Mouse (Mus musculus) embryonic facial prominence, embryonic 11.5 days (tissue): ENCODE measurements around the gene Cdca5. TPM values are rescaled to one million over a fixed set of nuclear protein-coding genes. Genes with fewer than 3 reads are reported as not detected.

Source experiments
- ATAC-seq: fragments of 200-750 bp; cut with Nextera tagmentation; replicated peaks from 2 replicates; pipeline ENCODE4 v1.8.0; 2017; ENCODE audit warnings: low read depth; ENCODE audit not compliant: insufficient number of reproducible peaks, low FRiP score, low TSS enrichment
- DNase-seq: peaks from one replicate; pipeline ENCODE4 v3.0.0-alpha.2; 2015; ENCODE audit warnings: low spot score
- H3K27ac ChIP-seq: fragments of 300-500 bp; sonication (generic); replicated peaks from 2 replicates; pipeline ENCODE4 v1.5.1; 2014; ENCODE audit warnings: mild to moderate bottlenecking, low read depth, low read length, control low read depth
- H3K27me3 ChIP-seq: fragments of 300-500 bp; sonication (generic); 2 replicates; pipeline ENCODE4 v1.6.1; 2014; ENCODE audit warnings: mild to moderate bottlenecking, low read length, moderate library complexity, mixed read lengths; ENCODE audit not compliant: control insufficient read depth, insufficient read depth
- H3K36me3 ChIP-seq: fragments of 300-500 bp; sonication (generic); replicated peaks from 2 replicates; pipeline ENCODE4 v1.6.1; 2014; ENCODE audit warnings: low read depth, mild to moderate bottlenecking, low read length, moderate library complexity, mixed read lengths; ENCODE audit not compliant: control insufficient read depth, insufficient read depth
- H3K4me1 ChIP-seq: fragments of 300-500 bp; sonication (generic); 2 replicates; pipeline ENCODE4 v1.6.1; 2014; ENCODE audit warnings: low read length, mixed read lengths; ENCODE audit not compliant: control insufficient read depth, insufficient read depth
- H3K4me2 ChIP-seq: fragments of 300-500 bp; sonication (generic); 2 replicates; pipeline ENCODE4 v1.6.1; 2014; ENCODE audit warnings: low read depth, mild to moderate bottlenecking, control low read depth, low read length, moderate library complexity
- H3K4me3 ChIP-seq: fragments of 300-500 bp; sonication (generic); 2 replicates; pipeline ENCODE4 v1.5.1; 2014; ENCODE audit warnings: low read depth, low read length, control low read depth
- H3K9ac ChIP-seq: fragments of 300-500 bp; sonication (generic); replicated peaks from 2 replicates; pipeline ENCODE4 v1.6.1; 2014; ENCODE audit warnings: mild to moderate bottlenecking, control low read depth, low read length
- H3K9me3 ChIP-seq: fragments of 300-500 bp; sonication (generic); replicated peaks from 2 replicates; pipeline ENCODE4 v1.6.1; 2016; ENCODE audit warnings: mild to moderate bottlenecking, low read length, inconsistent platforms, mixed read lengths; ENCODE audit not compliant: control insufficient read depth
- WGBS: fragments of 180-500 bp; shearing (Covaris S2); extraction: QIAGEN DNeasy Blood & Tissue Kit; methylation state at CpG from one replicate; pipeline ENCODE4 v1.1.7; 2014; 5-methylcytosine and 5-hydroxymethylcytosine counted together
- polyA plus RNA-seq: library from polyadenylated mRNA; unstranded; fragments of >200 nt; fragmentation: Nextera tagmentation; extraction: Ambion mirVana; gene quantifications from 2 replicates; pipeline ENCODE4 v1.2.1, GENCODE M21; 2014

Cdca5 gene
- polyA plus RNA-seq, 1 experiment from 2014 or later: 65.2 TPM

DNA sequence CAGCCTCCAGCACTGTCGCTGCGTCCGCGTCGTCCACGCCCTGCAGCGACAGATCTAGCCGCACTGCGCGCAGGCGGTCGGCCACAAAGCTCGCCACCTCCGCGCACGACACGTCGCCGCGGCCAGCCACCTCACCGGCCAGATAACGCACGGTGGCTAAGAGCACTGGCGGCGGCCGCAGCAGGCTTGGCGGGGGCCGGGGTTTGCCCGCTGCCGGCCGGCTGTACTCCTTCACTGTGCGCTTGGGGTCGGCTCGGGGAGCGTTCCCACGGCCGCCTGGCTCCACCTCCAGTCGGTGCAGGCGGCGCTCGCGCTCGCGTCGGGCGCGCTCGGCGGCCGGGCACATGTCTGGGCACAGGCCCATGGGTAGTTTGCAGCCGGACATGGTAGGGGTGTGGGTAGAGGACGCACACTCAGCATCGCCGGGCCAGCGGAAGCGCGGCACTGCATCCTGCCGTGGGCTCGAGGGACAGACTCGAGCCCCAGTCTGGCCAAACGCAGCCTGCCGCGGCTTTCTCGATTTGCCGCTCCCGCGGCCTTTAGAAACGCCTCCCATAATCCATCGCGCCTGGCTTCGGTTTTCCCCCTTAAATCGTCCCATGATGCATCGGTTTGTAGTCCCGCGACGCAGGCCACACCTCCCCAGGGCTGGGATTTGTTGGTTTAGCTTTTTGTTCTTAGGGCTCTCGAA lies 33.3 kb downstream of the Cdca5 start, which contains the start of gene Sac3d1:
Gene Sac3d1 (minus strand): TSS at position 665 of the 691 bp plus-strand sequence.
- ATAC-seq: peak; percentile 76
- peak within 1 kb of the TSS; percentile 87 for H3K4me3 ChIP-seq
- no peaks in the 10 kb centered on the region for H3K4me1 ChIP-seq
- no peaks in the 10 kb centered on the region for H3K27me3 ChIP-seq
- peaks cover 12% of the 10 kb centered on the region for H3K36me3 ChIP-seq
- H3K4me2 ChIP-seq: peak within 1 kb of the TSS; percentile 86
- H3K27ac ChIP-seq: peak within 1 kb of the TSS; percentile 94
- WGBS: under 1% methylated on average over 77 of the region's 77 CpGs
- H3K9me3 ChIP-seq: no peaks in the 10 kb centered on the region
- DNase-seq: peak; percentile 97
- H3K9ac ChIP-seq: peak within 1 kb of the TSS; percentile 93

DNA sequence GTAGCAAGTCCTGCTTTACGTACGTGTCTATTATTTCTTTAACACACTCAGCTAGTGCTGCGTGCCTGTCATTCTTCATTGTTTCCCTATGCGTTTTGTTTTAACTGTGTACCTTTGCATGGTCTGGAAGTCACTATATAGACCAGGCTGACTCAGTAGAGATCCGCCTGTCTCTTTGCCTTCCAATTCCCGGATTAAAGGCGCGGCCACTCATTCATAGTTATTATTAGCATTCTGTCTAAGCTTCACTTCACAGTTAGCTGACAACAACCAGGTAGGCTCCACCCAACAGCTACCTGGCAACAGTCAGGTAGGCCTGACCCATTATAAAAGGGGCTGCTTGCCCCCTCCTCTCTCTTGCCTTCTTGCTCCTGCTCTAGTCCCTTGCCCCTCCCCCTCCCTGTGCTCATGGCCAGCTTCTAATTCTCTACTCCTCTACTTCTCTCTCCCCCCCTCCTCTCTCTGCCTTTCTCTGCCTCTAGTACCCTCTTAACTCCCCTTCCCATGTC lies 33.9 kb downstream of the Cdca5 start:
- 1% methylated on average over 8 of the region's 8 CpGs for WGBS
- H3K9ac ChIP-seq: peak overlapping the region; percentile 93

DNA sequence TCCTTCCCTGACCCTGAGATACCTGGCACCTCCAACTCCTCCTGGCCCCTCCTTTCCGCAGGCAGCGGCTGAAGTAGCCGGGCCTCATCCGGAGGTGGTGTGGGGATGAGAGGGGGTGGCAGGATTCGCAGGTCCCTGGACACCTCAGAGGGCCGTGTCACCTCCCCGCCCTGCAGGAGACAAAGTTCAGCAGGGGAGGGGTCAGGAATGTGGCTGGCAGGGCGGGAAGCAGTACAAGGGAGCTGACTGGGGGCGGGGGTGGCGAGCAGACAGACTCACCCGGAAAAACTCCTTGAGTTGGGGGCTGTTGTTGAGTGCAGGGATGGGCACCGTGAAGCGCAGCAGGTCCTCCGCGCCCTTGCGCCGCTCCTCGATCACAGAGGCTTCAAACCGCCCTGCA lies 37.0 kb downstream of the Cdca5 start:
- peak overlapping the region; percentile 18 for H3K9ac ChIP-seq
- H3K27ac ChIP-seq: no peak overlapping the region
- no peaks in the 10 kb centered on the region for H3K36me3 ChIP-seq
- no peak for DNase-seq
- H3K4me3 ChIP-seq: no peak overlapping the region
- ATAC-seq: no peak
- H3K4me1 ChIP-seq: no peaks in the 10 kb centered on the region
- WGBS: 26% methylated on average over 19 of the region's 19 CpGs
- no peaks in the 10 kb centered on the region for H3K27me3 ChIP-seq
- H3K4me2 ChIP-seq: no peak overlapping the region
- no peaks in the 10 kb centered on the region for H3K9me3 ChIP-seq

More for the DNA sequence above, 33.9 kb downstream of the Cdca5 start:
- no peaks in the 10 kb centered on the region for H3K4me1 ChIP-seq
- no peak overlapping the region for H3K27ac ChIP-seq
- peak; percentile 31 for DNase-seq
- ATAC-seq: peak; percentile 50
- H3K4me3 ChIP-seq: peak overlapping the region; percentile 87
- H3K27me3 ChIP-seq: no peaks in the 10 kb centered on the region
- H3K4me2 ChIP-seq: peak overlapping the region; percentile 86
- no peaks in the 10 kb centered on the region for H3K9me3 ChIP-seq
- H3K36me3 ChIP-seq: peaks cover 12% of the 10 kb centered on the region

DNA sequence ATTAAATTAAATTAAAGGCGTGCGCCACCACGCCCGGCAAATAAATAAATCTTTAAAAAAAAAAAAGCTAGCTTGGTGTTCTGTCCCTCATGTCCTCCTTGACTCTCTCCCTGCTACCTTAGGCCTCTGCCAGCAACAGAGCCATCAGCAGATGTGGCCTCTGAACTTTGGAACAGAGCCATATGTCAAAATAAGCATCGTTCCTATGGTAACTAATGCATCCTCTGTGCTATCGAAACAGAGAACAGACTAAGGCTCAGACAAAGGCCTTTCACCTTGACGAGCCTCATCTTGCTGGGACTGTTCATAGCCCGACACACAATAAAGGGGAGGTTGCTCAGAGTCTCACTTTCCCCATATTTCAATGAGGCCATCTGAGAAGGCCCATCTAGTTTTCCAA lies 38.5 kb downstream of the Cdca5 start:
- H3K4me1 ChIP-seq: no peaks in the 10 kb centered on the region
- no peak overlapping the region for H3K9ac ChIP-seq
- no peak overlapping the region for H3K27ac ChIP-seq
- H3K4me2 ChIP-seq: no peak overlapping the region
- no peak for ATAC-seq
- DNase-seq: peak; percentile 69
- 52% methylated on average over 8 of the region's 8 CpGs for WGBS
- H3K9me3 ChIP-seq: no peaks in the 10 kb centered on the region
- H3K36me3 ChIP-seq: no peaks in the 10 kb centered on the region
- H3K4me3 ChIP-seq: no peak overlapping the region
- H3K27me3 ChIP-seq: no peaks in the 10 kb centered on the region

DNA sequence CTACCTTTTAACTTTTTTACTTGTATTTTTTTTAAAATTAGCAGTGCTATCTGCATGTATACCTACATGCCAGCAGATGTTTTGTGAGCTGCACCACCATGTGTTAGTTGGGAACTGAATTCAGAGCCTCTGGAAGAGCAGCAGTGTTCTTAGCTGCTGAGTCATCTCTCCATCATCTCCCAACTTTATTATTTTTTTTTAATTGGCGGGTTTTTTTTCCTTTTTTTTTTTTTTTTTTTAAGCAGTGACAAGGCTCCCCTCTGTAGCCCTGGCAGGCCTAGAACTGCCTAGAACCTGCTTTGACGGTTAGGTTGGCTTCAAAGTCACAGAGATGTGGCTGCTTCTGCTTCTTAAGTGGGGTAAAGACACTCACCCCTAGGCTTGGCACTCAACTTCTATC lies 40.1 kb downstream of the Cdca5 start:
- H3K27me3 ChIP-seq: no peaks in the 10 kb centered on the region
- no peaks in the 10 kb centered on the region for H3K9me3 ChIP-seq
- H3K4me3 ChIP-seq: no peak overlapping the region
- 74% methylated on average over 2 of the region's 2 CpGs for WGBS
- no peaks in the 10 kb centered on the region for H3K36me3 ChIP-seq
- DNase-seq (no peak), ATAC-seq (no peak)
- no peaks in the 10 kb centered on the region for H3K4me1 ChIP-seq
- no peak overlapping the region for H3K27ac ChIP-seq
- no peak overlapping the region for H3K4me2 ChIP-seq
- H3K9ac ChIP-seq: no peak overlapping the region

DNA sequence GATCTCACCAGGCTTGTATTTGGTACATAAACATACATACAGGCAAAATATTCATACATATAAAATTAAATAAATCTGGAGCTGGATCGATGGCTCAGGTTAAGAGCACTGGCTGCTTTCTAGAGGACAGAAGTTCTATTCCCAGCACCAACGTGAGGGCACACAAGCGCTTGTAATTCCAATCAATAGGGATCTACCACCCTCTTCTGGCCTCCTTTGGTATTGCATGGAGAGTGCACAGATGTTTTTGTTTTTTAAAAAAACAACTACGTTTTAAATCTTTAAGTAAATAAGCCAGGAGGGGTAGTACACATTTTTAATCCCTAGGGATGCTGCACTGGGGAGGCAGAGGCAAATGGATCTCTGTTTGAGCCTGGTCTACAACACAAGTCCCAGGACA lies 41.5 kb downstream of the Cdca5 start:
- H3K9me3 ChIP-seq: no peaks in the 10 kb centered on the region
- H3K4me2 ChIP-seq: no peak overlapping the region
- no peaks in the 10 kb centered on the region for H3K27me3 ChIP-seq
- H3K36me3 ChIP-seq: no peaks in the 10 kb centered on the region
- no peak overlapping the region for H3K4me3 ChIP-seq
- H3K4me1 ChIP-seq: no peaks in the 10 kb centered on the region
- 19% methylated on average over 4 of the region's 4 CpGs for WGBS
- no peak overlapping the region for H3K27ac ChIP-seq
- ATAC-seq (no peak), DNase-seq (peak; percentile 78)
- no peak overlapping the region for H3K9ac ChIP-seq

DNA sequence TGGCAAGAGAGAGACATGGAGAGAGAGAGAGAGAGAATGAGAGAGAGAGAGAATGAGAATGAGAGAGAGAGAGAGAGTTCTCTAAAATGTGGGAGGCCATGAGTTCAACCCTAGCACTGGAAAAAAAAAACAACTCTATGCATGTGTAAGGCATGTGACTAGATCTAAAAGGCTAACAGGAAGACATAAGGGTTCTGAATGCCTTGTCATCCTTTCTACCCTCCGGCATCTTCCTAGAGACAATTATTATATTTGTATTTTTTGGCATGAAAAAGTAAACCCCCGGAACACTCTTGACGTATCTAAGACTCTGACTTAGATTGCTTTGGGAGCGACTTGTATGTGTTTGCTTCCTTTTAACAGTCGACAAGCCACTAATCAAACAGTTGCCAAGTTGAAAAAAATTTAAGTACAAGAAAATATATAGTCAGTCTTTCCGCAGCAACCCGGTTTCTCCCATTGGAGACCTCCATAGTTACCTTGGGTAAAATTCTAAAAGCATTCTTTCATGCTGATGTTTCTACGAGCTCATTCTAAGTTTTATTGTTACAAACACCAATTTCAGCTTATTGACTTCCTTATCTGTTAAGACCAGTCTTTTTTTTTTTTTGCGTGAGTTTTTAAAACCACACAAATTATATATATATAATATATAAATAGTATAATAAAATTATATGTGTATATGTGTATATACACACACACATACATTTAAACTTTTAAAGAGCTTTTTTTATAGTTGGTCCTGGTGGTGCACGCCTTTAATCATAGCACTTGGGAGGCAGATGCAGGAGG lies 42.2 kb downstream of the Cdca5 start:
- DNase-seq (no peak), ATAC-seq (no peak)
- H3K4me3 ChIP-seq: peak overlapping the region; percentile 54
- H3K9me3 ChIP-seq: no peaks in the 10 kb centered on the region
- 72% methylated on average over 10 of the region's 10 CpGs for WGBS
- H3K4me2 ChIP-seq: peak overlapping the region; percentile 68
- no peaks in the 10 kb centered on the region for H3K36me3 ChIP-seq
- no peaks in the 10 kb centered on the region for H3K4me1 ChIP-seq
- H3K9ac ChIP-seq: peak overlapping the region; percentile 69; the same call in 1 of the 2 replicates
- no peaks in the 10 kb centered on the region for H3K27me3 ChIP-seq
- H3K27ac ChIP-seq: 0 out of 2 replicates have a peak overlapping the region, but pooled peaks have one; percentile 42
